Comparison of ENCODE assay signal across 8 mouse cellular contexts in the genomic region with DNA sequence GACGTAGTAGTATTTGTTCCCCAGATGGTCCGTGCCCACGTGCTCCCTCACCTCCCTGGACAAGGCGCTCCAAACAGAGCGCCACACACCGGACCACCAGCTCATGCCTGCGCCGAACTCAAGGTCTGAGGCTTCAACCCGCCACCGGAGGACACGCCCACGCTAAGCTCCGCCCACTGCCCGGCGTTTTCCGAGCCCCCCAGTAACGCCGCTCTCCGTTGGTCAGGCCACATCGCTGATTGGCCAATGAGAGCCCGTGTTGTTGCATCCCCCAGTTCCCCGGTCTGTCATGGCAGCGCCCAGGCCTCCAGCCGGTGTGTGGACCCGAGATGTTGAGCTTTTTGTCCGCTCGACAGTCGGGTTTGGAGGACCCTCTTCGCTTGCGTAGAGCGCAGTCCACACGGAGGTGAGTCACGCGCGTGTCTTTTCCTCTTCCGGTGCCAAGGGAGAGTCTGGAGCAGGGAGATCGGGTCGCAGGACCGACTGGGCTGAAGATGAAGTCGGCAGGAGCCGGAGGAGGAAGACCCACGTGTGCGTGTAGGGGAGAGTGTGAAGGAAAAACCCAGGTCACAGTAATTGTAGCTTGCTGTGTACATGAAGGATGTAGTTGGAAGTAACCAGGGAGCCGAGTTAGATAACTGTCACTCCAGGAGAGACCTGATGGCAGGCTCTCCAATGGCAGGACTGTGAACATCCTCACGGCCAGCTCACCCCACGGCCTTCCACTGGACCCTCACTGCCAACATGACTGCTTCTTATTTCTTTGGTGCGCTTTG. TPM values are rescaled to one million over a fixed set of nuclear protein-coding genes. Genes with fewer than 3 reads are reported as not detected.
DNase-seq lines count a peak whose midpoint lies in the region; ATAC-seq lines count a peak whose summit lies in the region.

A gene (minus strand): TSS at position 159 of the 776 bp plus-strand sequence.
A gene (plus strand): TSS at position 267 of the 776 bp plus-strand sequence.

- peak; percentile 96 for ATAC-seq in heart, embryonic 13.5 days (ENCODE audit: extremely low read depth, insufficient number of reproducible peaks, low FRiP score, low TSS enrichment)
- ATAC-seq in liver, embryonic 12.5 days = peak; percentile 96
- peak; percentile 98 for ATAC-seq in stomach, embryonic 15.5 days (ENCODE audit: insufficient read depth, low FRiP score, low read depth)

- H3K27me3 ChIP-seq in heart, embryonic 13.5 days (replicated peaks) = no peaks in the 10 kb centered on the region
- H3K27me3 ChIP-seq in liver, embryonic 12.5 days (replicated peaks) = no peaks in the 10 kb centered on the region
- no peaks in the 10 kb centered on the region for H3K27me3 ChIP-seq in stomach, embryonic 15.5 days (replicated peaks)

- no peaks in the 10 kb centered on the region for H3K9me3 ChIP-seq in heart, embryonic 13.5 days
- H3K9me3 ChIP-seq in liver, embryonic 12.5 days (replicated peaks) = no peaks in the 10 kb centered on the region
- no peaks in the 10 kb centered on the region for H3K9me3 ChIP-seq in stomach, embryonic 15.5 days

- peak; percentile 97 for DNase-seq in CD4-positive, CD25-positive, alpha-beta regulatory T cell, adult 2 months (ENCODE audit: low read depth, low spot score)
- DNase-seq in fat pad, adult 2 months (ENCODE audit: extremely low read depth, low read depth, low spot score) = peak; percentile 34
- peak; percentile 98 for DNase-seq in kidney, postnatal 10 days
- DNase-seq in natural killer cell, adult 2 months (ENCODE audit: low spot score in 2 of 2) = peak; percentile 94 to 96

- no peaks in the 10 kb centered on the region for H3K4me1 ChIP-seq in brown adipose tissue, adult 24 weeks (ENCODE audit: control insufficient read depth, insufficient read depth, insufficient read length, low read length)
- H3K4me1 ChIP-seq in heart, embryonic 13.5 days = peaks cover 13% of the 10 kb centered on the region
- peaks cover 20% of the 10 kb centered on the region for H3K4me1 ChIP-seq in liver, embryonic 12.5 days
- peaks cover 5% of the 10 kb centered on the region for H3K4me1 ChIP-seq in stomach, embryonic 15.5 days

- H3K4me3 ChIP-seq in brown adipose tissue, adult 24 weeks (ENCODE audit: insufficient read depth, low read depth, low read length) = peak within 1 kb of the TSS; percentile 96
- peak within 1 kb of the TSS; percentile 96 for H3K4me3 ChIP-seq in heart, embryonic 13.5 days
- H3K4me3 ChIP-seq in liver, embryonic 12.5 days = peak within 1 kb of the TSS; percentile 98
- peak within 1 kb of the TSS; percentile 72 for H3K4me3 ChIP-seq in stomach, embryonic 15.5 days (replicated peaks)

- H3K27ac ChIP-seq in brown adipose tissue, adult 24 weeks (replicated peaks; ENCODE audit: low read depth, low read length) = peak within 1 kb of the TSS; percentile 44
- H3K27ac ChIP-seq in heart, embryonic 13.5 days (replicated peaks) = 0 out of 2 replicates have a peak within 1 kb of the TSS, but pooled peaks have one; percentile 21
- peak within 1 kb of the TSS; percentile 40; the same call in 1 of the 2 replicates for H3K27ac ChIP-seq in liver, embryonic 12.5 days
- 0 out of 2 replicates have a peak within 1 kb of the TSS, but pooled peaks have one; percentile 33 for H3K27ac ChIP-seq in stomach, embryonic 15.5 days

- H3K9ac ChIP-seq in heart, embryonic 13.5 days = peak within 1 kb of the TSS; percentile 89
- H3K9ac ChIP-seq in liver, embryonic 12.5 days = peak within 1 kb of the TSS; percentile 79
- peak within 1 kb of the TSS; percentile 64 for H3K9ac ChIP-seq in stomach, embryonic 15.5 days

- H3K36me3 ChIP-seq in heart, embryonic 13.5 days = peaks cover 13% of the 10 kb centered on the region
- peaks cover 16% of the 10 kb centered on the region for H3K36me3 ChIP-seq in liver, embryonic 12.5 days
- peaks cover 4% of the 10 kb centered on the region for H3K36me3 ChIP-seq in stomach, embryonic 15.5 days

- peak within 1 kb of the TSS; percentile 95 for H3K4me2 ChIP-seq in heart, embryonic 13.5 days
- peak within 1 kb of the TSS; percentile 91 for H3K4me2 ChIP-seq in liver, embryonic 12.5 days
- peak within 1 kb of the TSS; percentile 74 for H3K4me2 ChIP-seq in stomach, embryonic 15.5 days

- WGBS in heart, embryonic 13.5 days = under 1% methylated on average over 47 of the region's 47 CpGs
- WGBS in liver, embryonic 12.5 days (ENCODE audit: insufficient replicate concordance) = under 1% methylated on average over 47 of the region's 47 CpGs
- under 1% methylated on average over 47 of the region's 47 CpGs for WGBS in stomach, embryonic 15.5 days

RNA-seq across cellular contexts. Expression of the first gene that starts in this region (rescaled TPM):
- 85.4 and 116 TPM in 2 replicates for polyA plus RNA-seq in brown adipose tissue, adult 24 weeks (2012; ENCODE audit: insufficient read depth, insufficient read length, missing spikeins)
- 55.4 and 57.9 TPM in 2 replicates for polyA plus RNA-seq in heart, embryonic 13.5 days (2015; fragmentation: Nextera tagmentation; extraction: Ambion mirVana)
- 47.8 and 49.2 TPM in 2 replicates for polyA plus RNA-seq in liver, embryonic 12.5 days (2016; fragmentation: Nextera tagmentation; extraction: Ambion mirVana)
- polyA plus RNA-seq in stomach, embryonic 15.5 days (2015; fragmentation: Nextera tagmentation; extraction: Ambion mirVana) = 68.6 and 72.9 TPM in 2 replicates

RNA-seq across cellular contexts. Expression of the second gene that starts in this region (rescaled TPM):
- 2.1 and 5.3 TPM in 2 replicates for polyA plus RNA-seq in brown adipose tissue, adult 24 weeks (2012; ENCODE audit: insufficient read depth, insufficient read length, missing spikeins)
- polyA plus RNA-seq in heart, embryonic 13.5 days (2015; fragmentation: Nextera tagmentation; extraction: Ambion mirVana) = 10.3 and 14.8 TPM in 2 replicates
- 14.6 and 14.8 TPM in 2 replicates for polyA plus RNA-seq in liver, embryonic 12.5 days (2016; fragmentation: Nextera tagmentation; extraction: Ambion mirVana)
- 14.5 and 15.0 TPM in 2 replicates for polyA plus RNA-seq in stomach, embryonic 15.5 days (2015; fragmentation: Nextera tagmentation; extraction: Ambion mirVana)

Comparison
In these comparisons a context has a peak if more than half of its experiments do, and no peak if none do; other contexts are left out.
1. Peak in every context shown above with its lines: DNase-seq, ATAC-seq, H3K4me3 ChIP-seq and H3K27ac ChIP-seq.
2. DNase-seq: peak in every context shown above with its lines; median percentile 98 in kidney, postnatal 10 days; 97 in CD4-positive, CD25-positive, alpha-beta regulatory T cell, adult 2 months; 95 in natural killer cell, adult 2 months; 34 in fat pad, adult 2 months.